Mouse (Mus musculus) C2C12 (cell line): Measurements from ENCODE around the gene Phb.

Experiments used
- CEBPB ChIP-seq: IDR thresholded peaks from one replicate; pipeline ENCODE4 v1.6.1; 2011; ENCODE audit warnings: low read depth, mild to moderate bottlenecking, control low read depth, moderate library complexity
- CTCF ChIP-seq: IDR thresholded peaks from one replicate; pipeline ENCODE4 v1.5.1; 2011; ENCODE audit not compliant: control insufficient read depth, insufficient read depth, insufficient read length
- USF1 ChIP-seq: IDR thresholded peaks from one replicate; pipeline ENCODE4 v1.6.1; 2011; ENCODE audit warnings: low read depth, mild to moderate bottlenecking, control low read depth, moderate library complexity

DNA sequence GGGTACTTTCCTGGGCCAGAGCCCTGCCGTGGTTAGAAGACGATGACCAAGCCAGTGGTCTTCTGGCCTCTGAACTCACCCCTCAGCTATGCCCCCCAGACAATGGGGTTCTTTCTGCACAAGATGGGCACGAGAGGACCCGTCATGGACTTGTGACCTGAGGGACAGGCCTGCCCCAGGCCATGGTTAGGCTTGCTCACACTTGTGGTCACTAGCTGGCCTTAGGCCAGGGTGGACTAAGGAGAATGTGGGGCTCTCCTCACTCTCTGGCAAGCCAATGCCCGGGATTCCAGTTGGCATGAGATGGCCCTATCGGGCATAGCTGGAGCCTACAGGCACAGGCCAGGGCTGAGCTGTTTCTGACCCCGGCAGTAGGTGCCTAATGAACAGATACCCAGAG, 22.4 kb upstream of the Phb start:
- no peak for TF ChIP-seq CTCF
- TF ChIP-seq USF1 = no peak
- no peak for TF ChIP-seq CEBPB
